Mouse (Mus musculus): ENCODE results near the gene Gm13289.
"Not testable (repeated sequence)": the region's sequence is repeated elsewhere in the genome, so short reads cannot be mapped to it uniquely, and the experiment has no call there.

Gene Gm13289

DNA sequence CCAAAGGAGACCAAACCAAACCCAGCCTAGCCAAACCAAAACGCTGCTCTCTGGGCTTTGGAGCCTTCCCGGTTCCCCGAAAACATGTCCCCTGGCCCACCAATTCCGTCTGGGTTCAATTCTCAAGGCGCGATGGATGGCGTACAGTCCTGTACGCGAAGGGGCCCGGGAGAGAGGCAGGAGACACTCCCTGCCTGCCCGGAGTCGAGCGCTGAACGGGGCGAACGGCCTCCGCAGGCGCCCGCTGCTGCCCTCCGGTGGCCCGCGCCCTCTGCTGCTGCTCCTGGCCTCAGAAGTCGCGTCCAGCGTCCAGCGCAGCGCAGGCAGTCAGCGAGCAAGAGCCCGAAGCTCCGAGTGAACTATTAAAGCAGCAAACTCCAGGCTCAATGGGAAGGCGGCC lies 5.6 kb downstream of the Gm13289 start:
- DNase-seq (ENCODE audit: low spot score in 2 of 2): not testable (repeated sequence)

DNA sequence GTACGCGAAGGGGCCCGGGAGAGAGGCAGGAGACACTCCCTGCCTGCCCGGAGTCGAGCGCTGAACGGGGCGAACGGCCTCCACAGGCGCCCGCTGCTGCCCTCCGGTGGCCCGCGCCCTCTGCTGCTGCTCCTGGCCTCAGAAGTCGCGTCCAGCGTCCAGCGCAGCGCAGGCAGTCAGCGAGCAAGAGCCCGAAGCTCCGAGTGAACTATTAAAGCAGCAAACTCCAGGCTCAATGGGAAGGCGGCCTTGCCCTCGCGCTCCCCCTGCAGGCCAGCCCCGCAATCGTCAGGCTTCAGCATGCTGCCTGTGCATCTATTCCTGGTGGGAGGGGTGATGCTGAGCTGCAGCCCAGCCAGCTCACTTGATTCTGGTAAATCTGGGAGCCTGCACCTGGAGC lies 8.7 kb downstream of the Gm13289 start, which contains the start of gene Gm13276:
Gene Gm13276 (plus strand): TSS at position 301 of the 400 bp plus-strand sequence.
- DNase-seq (ENCODE audit: low spot score in 2 of 2): not testable (repeated sequence)

DNA sequence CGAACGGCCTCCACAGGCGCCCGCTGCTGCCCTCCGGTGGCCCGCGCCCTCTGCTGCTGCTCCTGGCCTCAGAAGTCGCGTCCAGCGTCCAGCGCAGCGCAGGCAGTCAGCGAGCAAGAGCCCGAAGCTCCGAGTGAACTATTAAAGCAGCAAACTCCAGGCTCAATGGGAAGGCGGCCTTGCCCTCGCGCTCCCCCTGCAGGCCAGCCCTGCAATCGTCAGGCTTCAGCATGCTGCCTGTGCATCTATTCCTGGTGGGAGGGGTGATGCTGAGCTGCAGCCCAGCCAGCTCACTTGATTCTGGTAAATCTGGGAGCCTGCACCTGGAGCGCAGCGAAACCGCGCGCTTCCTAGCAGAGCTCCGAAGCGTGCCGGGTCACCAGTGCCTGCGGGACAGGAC lies 11.7 kb downstream of the Gm13289 start, which contains the start of gene Gm13277:
Gene Gm13277 (plus strand): TSS at position 231 of the 400 bp plus-strand sequence.
- DNase-seq (ENCODE audit: low spot score in 2 of 2): peak in 1 of 2 experiments; percentile 63

DNA sequence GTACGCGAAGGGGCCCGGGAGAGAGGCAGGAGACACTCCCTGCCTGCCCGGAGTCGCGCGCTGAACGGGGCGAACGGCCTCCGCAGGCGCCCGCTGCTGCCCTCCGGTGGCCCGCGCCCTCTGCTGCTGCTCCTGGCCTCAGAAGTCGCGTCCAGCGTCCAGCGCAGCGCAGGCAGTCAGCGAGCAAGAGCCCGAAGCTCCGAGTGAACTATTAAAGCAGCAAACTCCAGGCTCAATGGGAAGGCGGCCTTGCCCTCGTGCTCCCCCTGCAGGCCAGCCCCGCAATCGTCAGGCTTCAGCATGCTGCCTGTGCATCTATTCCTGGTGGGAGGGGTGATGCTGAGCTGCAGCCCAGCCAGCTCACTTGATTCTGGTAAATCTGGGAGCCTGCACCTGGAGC lies 14.5 kb downstream of the Gm13289 start, which contains the start of gene Gm13278:
Gene Gm13278 (plus strand): TSS at position 301 of the 400 bp plus-strand sequence.
- not testable (repeated sequence) for DNase-seq (ENCODE audit: low spot score in 2 of 2)

DNA sequence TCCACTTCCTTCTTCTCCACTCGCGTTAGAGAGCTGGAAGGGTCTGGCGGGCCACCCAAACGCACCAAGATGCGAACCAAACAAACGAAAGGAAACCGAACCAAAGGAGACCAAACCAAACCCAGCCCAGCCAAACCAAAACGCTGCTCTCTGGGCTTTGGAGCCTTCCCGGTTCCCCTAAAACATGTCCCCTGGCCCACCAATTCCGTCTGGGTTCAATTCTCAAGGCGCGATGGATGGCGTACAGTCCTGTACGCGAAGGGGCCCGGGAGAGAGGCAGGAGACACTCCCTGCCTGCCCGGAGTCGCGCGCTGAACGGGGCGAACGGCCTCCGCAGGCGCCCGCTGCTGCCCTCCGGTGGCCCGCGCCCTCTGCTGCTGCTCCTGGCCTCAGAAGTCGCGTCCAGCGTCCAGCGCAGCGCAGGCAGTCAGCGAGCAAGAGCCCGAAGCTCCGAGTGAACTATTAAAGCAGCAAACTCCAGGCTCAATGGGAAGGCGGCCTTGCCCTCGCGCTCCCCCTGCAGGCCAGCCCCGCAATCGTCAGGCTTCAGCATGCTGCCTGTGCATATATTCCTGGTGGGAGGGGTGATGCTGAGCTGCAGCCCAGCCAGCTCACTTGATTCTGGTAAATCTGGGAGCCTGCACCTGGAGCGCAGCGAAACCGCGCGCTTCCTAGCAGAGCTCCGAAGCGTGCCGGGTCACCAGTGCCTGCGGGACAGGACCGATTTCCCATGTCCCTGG lies 17.4 kb downstream of the Gm13289 start, which contains the start of gene Gm13275:
Gene Gm13275 (plus strand): TSS at position 552 of the 740 bp plus-strand sequence.
- peak; percentile 75 to 100 for DNase-seq (ENCODE audit: low spot score in 2 of 2)

DNA sequence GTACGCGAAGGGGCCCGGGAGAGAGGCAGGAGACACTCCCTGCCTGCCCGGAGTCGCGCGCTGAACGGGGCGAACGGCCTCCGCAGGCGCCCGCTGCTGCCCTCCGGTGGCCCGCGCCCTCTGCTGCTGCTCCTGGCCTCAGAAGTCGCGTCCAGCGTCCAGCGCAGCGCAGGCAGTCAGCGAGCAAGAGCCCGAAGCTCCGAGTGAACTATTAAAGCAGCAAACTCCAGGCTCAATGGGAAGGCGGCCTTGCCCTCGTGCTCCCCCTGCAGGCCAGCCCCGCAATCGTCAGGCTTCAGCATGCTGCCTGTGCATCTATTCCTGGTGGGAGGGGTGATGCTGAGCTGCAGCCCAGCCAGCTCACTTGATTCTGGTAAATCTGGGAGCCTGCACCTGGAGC lies 20.4 kb downstream of the Gm13289 start, which contains the start of gene Gm13279:
Gene Gm13279 (plus strand): TSS at position 301 of the 400 bp plus-strand sequence.
- not testable (repeated sequence) for DNase-seq (ENCODE audit: low spot score in 2 of 2)

DNA sequence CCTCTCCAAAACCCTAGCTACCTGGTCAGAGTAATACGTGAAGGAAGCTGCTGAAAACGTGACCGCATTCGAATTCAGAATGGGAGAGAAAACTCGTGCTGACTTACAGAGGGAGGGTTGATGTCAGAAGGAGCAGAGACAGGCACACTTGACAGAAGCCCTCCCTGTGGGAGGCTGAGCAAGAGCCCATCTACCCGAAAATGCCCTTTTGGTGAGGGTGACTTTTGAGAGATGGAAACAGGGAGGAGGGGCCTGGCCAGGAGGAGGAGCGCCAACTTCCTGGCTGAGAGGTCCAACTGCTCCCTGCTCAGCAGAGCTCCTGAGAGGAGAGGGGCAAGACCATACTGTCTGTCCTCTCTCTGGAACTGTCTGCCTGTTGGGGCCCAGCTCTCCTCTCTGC lies 22.6 kb downstream of the Gm13289 start, which contains the start of gene Gm13285:
Gene Gm13285 (plus strand): TSS at position 301 of the 400 bp plus-strand sequence.
- not testable (repeated sequence) for DNase-seq (ENCODE audit: low spot score in 2 of 2)

DNA sequence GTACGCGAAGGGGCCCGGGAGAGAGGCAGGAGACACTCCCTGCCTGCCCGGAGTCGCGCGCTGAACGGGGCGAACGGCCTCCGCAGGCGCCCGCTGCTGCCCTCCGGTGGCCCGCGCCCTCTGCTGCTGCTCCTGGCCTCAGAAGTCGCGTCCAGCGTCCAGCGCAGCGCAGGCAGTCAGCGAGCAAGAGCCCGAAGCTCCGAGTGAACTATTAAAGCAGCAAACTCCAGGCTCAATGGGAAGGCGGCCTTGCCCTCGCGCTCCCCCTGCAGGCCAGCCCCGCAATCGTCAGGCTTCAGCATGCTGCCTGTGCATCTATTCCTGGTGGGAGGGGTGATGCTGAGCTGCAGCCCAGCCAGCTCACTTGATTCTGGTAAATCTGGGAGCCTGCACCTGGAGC lies 26.2 kb downstream of the Gm13289 start, which contains the start of gene Gm13287:
Gene Gm13287 (plus strand): TSS at position 301 of the 400 bp plus-strand sequence.
- not testable (repeated sequence) for DNase-seq (ENCODE audit: low spot score in 2 of 2)

DNA sequence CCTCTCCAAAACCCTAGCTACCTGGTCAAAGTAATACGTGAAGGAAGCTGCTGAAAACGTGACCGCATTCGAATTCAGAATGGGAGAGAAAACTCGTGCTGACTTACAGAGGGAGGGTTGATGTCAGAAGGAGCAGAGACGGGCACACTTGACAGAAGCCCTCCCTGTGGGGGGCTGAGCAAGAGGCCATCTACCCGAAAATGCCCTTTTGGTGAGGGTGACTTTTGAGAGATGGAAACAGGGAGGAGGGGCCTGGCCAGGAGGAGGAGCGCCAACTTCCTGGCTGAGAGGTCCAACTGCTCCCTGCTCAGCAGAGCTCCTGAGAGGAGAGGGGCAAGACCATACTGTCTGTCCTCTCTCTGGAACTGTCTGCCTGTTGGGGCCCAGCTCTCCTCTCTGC lies 28.5 kb downstream of the Gm13289 start, which contains the start of gene Gm13288:
Gene Gm13288 (plus strand): TSS at position 301 of the 400 bp plus-strand sequence.
- not testable (repeated sequence) for DNase-seq (ENCODE audit: low spot score in 2 of 2)

DNA sequence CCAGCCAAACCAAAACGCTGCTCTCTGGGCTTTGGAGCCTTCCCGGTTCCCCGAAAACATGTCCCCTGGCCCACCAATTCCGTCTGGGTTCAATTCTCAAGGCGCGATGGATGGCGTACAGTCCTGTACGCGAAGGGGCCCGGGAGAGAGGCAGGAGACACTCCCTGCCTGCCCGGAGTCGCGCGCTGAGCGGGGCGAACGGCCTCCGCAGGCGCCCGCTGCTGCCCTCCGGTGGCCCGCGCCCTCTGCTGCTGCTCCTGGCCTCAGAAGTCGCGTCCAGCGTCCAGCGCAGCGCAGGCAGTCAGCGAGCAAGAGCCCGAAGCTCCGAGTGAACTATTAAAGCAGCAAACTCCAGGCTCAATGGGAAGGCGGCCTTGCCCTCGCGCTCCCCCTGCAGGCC lies 29.0 kb downstream of the Gm13289 start:
- DNase-seq (ENCODE audit: low spot score in 2 of 2): peak in 1 of 2 experiments; percentile 18

DNA sequence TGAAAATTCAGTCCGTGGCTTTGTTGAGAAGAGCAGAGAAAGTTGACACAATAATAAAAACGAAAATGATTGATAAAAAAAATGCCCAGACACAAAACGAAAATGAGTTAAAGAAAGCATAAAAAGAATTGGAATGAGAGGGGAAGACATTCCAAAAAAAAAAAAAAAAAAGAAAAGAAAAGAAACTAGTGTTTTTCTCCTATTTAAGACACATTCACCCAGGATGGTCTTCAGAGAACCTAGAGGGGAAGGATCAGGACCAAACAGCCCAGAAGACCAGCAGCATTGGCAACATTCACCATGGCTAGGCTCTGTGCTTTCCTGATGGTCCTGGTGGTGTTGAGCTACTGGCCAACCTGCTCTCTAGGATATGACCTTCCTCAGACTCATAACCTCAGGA lies 39.2 kb downstream of the Gm13289 start, which contains the start of gene Ifna7:
Gene Ifna7 (plus strand): TSS at position 301 of the 400 bp plus-strand sequence.
- DNase-seq (ENCODE audit: low spot score in 2 of 2): no peak

DNA sequence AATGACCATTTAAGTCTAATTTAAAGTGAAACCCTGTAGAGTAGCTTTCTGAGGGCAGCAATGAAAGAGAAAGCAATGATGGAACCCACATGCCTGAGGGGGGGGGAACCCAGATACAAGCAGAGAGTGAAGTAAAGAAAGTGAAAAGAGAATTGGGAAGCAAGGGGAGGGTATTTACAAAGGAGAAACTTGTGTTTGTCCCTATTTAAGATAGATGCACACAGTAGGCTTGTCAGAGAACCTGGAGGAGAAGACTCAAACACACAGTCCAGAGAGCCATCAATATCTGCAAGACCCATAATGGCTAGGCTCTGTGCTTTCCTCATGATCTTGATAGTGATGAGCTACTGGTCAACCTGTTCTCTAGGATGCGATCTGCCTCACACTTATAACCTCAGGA lies 42.9 kb downstream of the Gm13289 start, which contains the start of gene Ifna11:
Gene Ifna11 (plus strand): TSS at position 301 of the 400 bp plus-strand sequence.
- DNase-seq (ENCODE audit: low spot score in 2 of 2): no peak

DNA sequence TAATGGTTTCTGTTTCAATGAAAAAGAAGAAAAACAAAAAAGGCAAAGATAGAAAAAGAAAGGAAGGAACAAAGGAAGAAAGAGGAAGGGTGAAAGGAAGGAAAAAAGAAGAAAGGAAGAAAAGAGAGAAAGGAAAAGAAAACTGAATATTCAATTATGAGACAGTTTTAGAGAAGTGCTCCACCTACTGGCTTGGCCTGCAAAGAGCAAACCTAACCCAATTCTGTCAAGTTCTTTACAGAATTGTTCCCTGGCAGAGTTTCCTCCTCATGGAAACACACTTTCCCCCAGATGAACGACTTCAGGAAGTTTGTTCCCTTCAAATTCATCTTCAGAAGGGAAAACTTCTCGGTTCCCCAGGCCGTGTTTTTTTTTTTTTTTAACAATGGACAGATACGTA lies 46.3 kb downstream of the Gm13289 start:
- DNase-seq (ENCODE audit: low spot score in 2 of 2): no peak

All from urinary bladder, adult 18-20 months (tissue).